Mouse (Mus musculus): ENCODE data around the gene Atxn1l. TPM values are rescaled to one million over a fixed set of nuclear protein-coding genes. Genes with fewer than 3 reads are reported as not detected.

Gene Atxn1l
- not detected in 2 replicates for polyA plus RNA-seq (2012; ENCODE audit: insufficient read depth, insufficient read length, low replicate concordance, missing spikeins)

- H3K4me1 ChIP-seq (ENCODE audit: control insufficient read depth, insufficient read depth, low read length), result peaks cover 3% of the 10 kb centered on the region; the same call in 1 of the 2 replicates
- WGBS, result under 1% methylated on average over 59 of the region's 59 CpGs
- H3K4me3 ChIP-seq (ENCODE audit: insufficient read depth, low read depth, low read length), result peak within 1 kb of the TSS; percentile 86
- H3K27ac ChIP-seq (ENCODE audit: insufficient read depth, low read depth, low read length), result no peak within 1 kb of the TSS
- TF ChIP-seq POLR2A (IDR thresholded peaks at IDR 0.05; ENCODE audit: insufficient read depth, low read depth, low read length), result peak; percentile 61; the same call in 1 of the 2 replicates
- TF ChIP-seq CTCF (IDR thresholded peaks at IDR 0.05; ENCODE audit: insufficient read depth, low read depth, low read length), result peak; percentile 21; the same call in 1 of the 2 replicates
These were observed at the start of gene Atxn1l for GRCm38 (mm10) chr8:109737237-109738048. Gene Atxn1l (minus strand): TSS chr8:109737739.

- H3K4me1 ChIP-seq (ENCODE audit: control insufficient read depth, insufficient read depth, low read length), result no peaks in the 10 kb centered on the region
- TF ChIP-seq CTCF (IDR thresholded peaks at IDR 0.05; ENCODE audit: insufficient read depth, low read depth, low read length) (no peak), POLR2A (IDR thresholded peaks at IDR 0.05; ENCODE audit: insufficient read depth, low read depth, low read length) (no peak)
- WGBS, result 48% methylated on average over 4 of the region's 4 CpGs
These were observed 43.0 kb upstream of the Atxn1l start for GRCm38 (mm10) chr8:109780548-109780947.

DNA sequence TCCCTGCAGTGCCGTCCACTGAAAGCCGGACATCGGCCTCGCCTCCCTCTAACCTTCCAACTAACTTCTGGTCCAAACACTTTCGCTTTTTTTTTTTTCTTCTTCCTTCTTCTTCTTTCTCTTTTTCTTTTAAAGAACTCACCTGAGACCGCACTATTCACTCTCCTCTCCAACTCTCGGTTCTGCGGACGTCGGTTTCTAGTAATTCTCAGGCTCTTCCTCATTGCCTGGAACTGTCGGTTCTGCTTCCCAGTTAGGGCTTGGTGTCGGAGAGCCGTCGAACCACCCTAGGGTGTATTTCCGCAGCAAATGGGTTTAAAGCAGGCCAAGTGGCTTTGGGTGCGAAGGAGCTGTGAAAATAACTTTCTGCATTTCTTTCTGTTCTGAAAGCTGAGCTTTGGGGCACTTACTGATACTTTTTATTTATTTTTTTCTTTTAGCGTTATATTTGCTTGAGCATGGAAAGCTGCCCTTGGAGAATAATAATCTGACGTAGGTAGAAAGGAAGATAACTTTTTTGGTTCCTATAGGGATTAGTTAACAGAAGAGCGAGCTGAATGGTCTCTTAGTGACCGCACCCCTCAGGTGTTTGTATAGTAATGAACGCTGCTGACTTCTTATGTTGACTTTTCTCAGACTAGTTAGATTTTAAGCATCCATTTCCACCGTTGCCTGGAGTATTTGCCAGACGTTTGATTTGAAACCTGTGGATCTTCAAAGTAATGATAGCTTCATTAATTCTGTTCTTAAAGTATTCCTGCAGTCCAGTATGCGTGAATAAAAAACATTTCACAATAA lies 42.1 kb upstream of the Atxn1l start:
- H3K27ac ChIP-seq (ENCODE audit: insufficient read depth, low read depth, low read length), result no peak overlapping the region; the same call in 1 of the 2 replicates
- TF ChIP-seq CTCF (IDR thresholded peaks at IDR 0.05; ENCODE audit: insufficient read depth, low read depth, low read length), result no peak
- no peak for TF ChIP-seq POLR2A (IDR thresholded peaks at IDR 0.05; ENCODE audit: insufficient read depth, low read depth, low read length)
- H3K4me3 ChIP-seq (ENCODE audit: insufficient read depth, low read depth, low read length), result peak overlapping the region; percentile 87
- 16% methylated on average over 24 of the region's 24 CpGs for WGBS
- no peaks in the 10 kb centered on the region for H3K4me1 ChIP-seq (ENCODE audit: control insufficient read depth, insufficient read depth, low read length)

More at GRCm38 (mm10) chr8:109780548-109780947, 43.0 kb upstream of the Atxn1l start:
- Histone ChIP-seq H3K27ac (ENCODE audit: insufficient read depth, low read depth, low read length) (no peak overlapping the region), H3K4me3 (ENCODE audit: insufficient read depth, low read depth, low read length) (no peak overlapping the region)

GRCm38 (mm10) chr8:109778993-109779421 lies 41.5 kb upstream of the Atxn1l start:
- Histone ChIP-seq H3K4me1 (ENCODE audit: control insufficient read depth, insufficient read depth, low read length) (no peaks in the 10 kb centered on the region), H3K27ac (ENCODE audit: insufficient read depth, low read depth, low read length) (peak overlapping the region; percentile 99), H3K4me3 (ENCODE audit: insufficient read depth, low read depth, low read length) (peak overlapping the region; percentile 87)
- TF ChIP-seq POLR2A (IDR thresholded peaks at IDR 0.05; ENCODE audit: insufficient read depth, low read depth, low read length), result no peak
- no peak for TF ChIP-seq CTCF (IDR thresholded peaks at IDR 0.05; ENCODE audit: insufficient read depth, low read depth, low read length)
- WGBS, result under 1% methylated on average over 32 of the region's 32 CpGs

DNA sequence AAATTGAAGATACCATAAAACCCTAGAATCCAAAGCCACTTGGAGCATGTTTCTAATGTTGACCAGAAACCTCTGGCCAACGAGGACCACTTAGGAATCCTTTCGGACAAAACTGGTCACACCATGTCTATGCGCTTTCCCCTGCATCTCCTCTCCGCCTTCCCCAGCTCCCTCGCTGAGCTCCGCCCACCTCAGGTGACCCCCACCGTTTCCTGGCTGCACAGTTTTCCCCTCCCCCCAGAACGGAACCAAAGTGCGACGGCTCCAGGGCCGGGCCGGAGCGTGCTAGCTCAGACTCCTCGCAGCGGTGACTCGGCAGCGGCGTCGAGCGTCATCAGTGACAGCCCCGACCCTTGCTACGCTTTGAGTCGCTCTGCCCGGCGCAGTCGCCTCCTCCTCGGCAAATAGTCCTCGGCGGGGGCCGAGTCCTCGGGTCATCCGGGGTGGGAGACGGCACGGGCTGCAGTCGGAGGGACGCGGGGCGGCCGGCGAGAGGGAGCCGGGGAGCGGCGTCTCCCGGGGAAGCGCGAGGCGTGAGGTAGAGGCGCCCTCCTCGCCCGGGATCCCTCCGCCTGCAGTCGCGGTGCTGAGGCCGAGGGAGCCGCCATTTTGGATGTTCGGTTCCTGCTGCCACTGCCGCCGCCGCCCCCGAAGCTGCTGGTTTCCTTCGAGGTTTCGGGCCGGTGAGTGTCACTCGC lies 40.9 kb upstream of the Atxn1l start, which contains the start of gene Ap1g1:
Ap1g1 (plus strand) TSS at position 275 of the 698 bp plus-strand sequence.
- Histone ChIP-seq H3K4me1 (ENCODE audit: control insufficient read depth, insufficient read depth, low read length) (peaks cover under 1% of the 10 kb centered on the region; the same call in 1 of the 2 replicates), H3K27ac (ENCODE audit: insufficient read depth, low read depth, low read length) (peak within 1 kb of the TSS; percentile 99), H3K4me3 (ENCODE audit: insufficient read depth, low read depth, low read length) (peak within 1 kb of the TSS; percentile 87)
- under 1% methylated on average over 64 of the region's 64 CpGs for WGBS
- no peak; the same call in 1 of the 2 replicates for TF ChIP-seq POLR2A (IDR thresholded peaks at IDR 0.05; ENCODE audit: insufficient read depth, low read depth, low read length)

DNA sequence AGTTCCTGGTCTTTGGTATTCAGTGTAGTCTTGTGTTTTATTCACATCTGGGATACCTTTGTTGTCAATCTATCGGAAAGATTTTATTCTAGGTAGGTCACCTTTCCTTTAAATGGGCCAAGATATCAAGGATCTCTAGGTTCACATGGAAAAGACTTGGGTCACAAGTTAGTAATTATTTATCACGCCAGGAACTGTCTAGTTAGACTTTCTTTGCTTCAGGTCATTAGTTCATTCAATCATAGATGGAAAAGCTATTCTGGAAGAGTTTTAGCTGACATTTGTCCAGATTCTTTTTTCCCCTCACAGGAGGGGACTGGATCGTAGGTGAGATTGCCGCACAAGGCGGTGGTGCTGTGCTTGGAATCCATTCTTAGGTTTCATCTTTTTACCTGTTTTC lies 40.3 kb upstream of the Atxn1l start:
- TF ChIP-seq CTCF (IDR thresholded peaks at IDR 0.05; ENCODE audit: insufficient read depth, low read depth, low read length) (no peak), POLR2A (IDR thresholded peaks at IDR 0.05; ENCODE audit: insufficient read depth, low read depth, low read length) (no peak)
- 21% methylated on average over 5 of the region's 5 CpGs for WGBS
- peaks cover 3% of the 10 kb centered on the region; the same call in 1 of the 2 replicates for H3K4me1 ChIP-seq (ENCODE audit: control insufficient read depth, insufficient read depth, low read length)
- no peak overlapping the region for H3K27ac ChIP-seq (ENCODE audit: insufficient read depth, low read depth, low read length)
- 0 out of 2 replicates have a peak overlapping the region, but pooled peaks have one; percentile 87 for H3K4me3 ChIP-seq (ENCODE audit: insufficient read depth, low read depth, low read length)

DNA sequence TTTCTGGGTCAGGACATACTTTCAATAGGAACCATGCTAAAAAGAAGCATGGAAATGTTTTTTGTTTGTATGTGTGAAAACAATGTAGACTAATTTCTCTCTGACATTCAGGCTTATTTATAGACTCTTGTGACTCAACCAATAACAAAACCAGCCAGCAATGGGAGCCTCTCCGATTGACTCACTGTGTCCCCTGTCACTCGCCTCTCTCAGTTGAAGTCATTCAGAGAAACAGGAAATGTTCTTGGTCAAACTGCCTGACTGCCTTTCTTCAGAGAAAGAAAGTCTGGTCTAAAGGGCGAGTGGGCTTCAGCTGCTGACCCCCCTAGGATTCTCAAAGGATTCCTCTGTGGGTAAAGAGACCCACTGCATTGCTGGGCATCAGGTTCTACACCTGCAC lies 35.6 kb upstream of the Atxn1l start:
- Histone ChIP-seq H3K4me1 (ENCODE audit: control insufficient read depth, insufficient read depth, low read length) (peaks cover 3% of the 10 kb centered on the region; the same call in 1 of the 2 replicates), H3K4me3 (ENCODE audit: insufficient read depth, low read depth, low read length) (no peak overlapping the region), H3K27ac (ENCODE audit: insufficient read depth, low read depth, low read length) (no peak overlapping the region)
- 29% methylated on average over 3 of the region's 3 CpGs for WGBS
- TF ChIP-seq POLR2A (IDR thresholded peaks at IDR 0.05; ENCODE audit: insufficient read depth, low read depth, low read length) (no peak), CTCF (IDR thresholded peaks at IDR 0.05; ENCODE audit: insufficient read depth, low read depth, low read length) (no peak)

GRCm38 (mm10) chr8:109766081-109766480 lies 28.5 kb upstream of the Atxn1l start:
- WGBS, result 68% methylated on average over 7 of the region's 7 CpGs
- H3K4me3 ChIP-seq (ENCODE audit: insufficient read depth, low read depth, low read length), result no peak overlapping the region
- H3K27ac ChIP-seq (ENCODE audit: insufficient read depth, low read depth, low read length), result no peak overlapping the region
- no peaks in the 10 kb centered on the region for H3K4me1 ChIP-seq (ENCODE audit: control insufficient read depth, insufficient read depth, low read length)
- TF ChIP-seq POLR2A (IDR thresholded peaks at IDR 0.05; ENCODE audit: insufficient read depth, low read depth, low read length) (no peak), CTCF (IDR thresholded peaks at IDR 0.05; ENCODE audit: insufficient read depth, low read depth, low read length) (no peak)
